Mouse (Mus musculus) testis, adult 2 months (tissue): Measurements from ENCODE around the gene Tpbpb.
"Not testable (repeated sequence)": the region's sequence is repeated elsewhere in the genome, so short reads cannot be mapped to it uniquely, and the experiment has no call there.

ENCODE experiments used
- CTCF ChIP-seq: fragments of 200-500 bp; IDR thresholded peaks from 2 replicates; pipeline ENCODE4 v1.5.1; 2012; ENCODE audit warnings: low read depth, mild to moderate bottlenecking, inconsistent platforms, low read length, moderate library complexity; ENCODE audit not compliant: control insufficient read depth, insufficient read depth, insufficient replicate concordance
- POLR2A ChIP-seq: fragments of 200-500 bp; IDR thresholded peaks from 2 replicates; pipeline ENCODE4 v1.6.1; 2012; ENCODE audit warnings: low read depth, mild to moderate bottlenecking, inconsistent platforms, low read length, moderate library complexity; ENCODE audit not compliant: control insufficient read depth

- not testable (repeated sequence) for TF ChIP-seq POLR2A, CTCF
These were observed 30.8 kb upstream of the Tpbpb start, which contains the start of gene Gm49393 for GRCm38 (mm10) chr13:60935490-60935889.
